Mouse (Mus musculus) ovary, adult 18-20 months (tissue): ENCODE results near the gene Csrp1.

Source experiments
- DNase-seq: peaks from one replicate; pipeline ENCODE4 v3.0.0; 2022; ENCODE audit warnings: low spot score, mixed read lengths

Gene Csrp1

GRCm38 (mm10) chr1:135771573-135771970 is 51.7 kb downstream of the Csrp1 start:
- DNase-seq = no peak

- no peak for DNase-seq
Observed at GRCm38 (mm10) chr1:135776596-135776995, 56.7 kb downstream of the Csrp1 start.

GRCm38 (mm10) chr1:135777046-135777445 is 57.2 kb downstream of the Csrp1 start:
- DNase-seq = no peak

- DNase-seq = peak; percentile 58
Observed at GRCm38 (mm10) chr1:135778780-135779535, 59.1 kb downstream of the Csrp1 start, which contains the start of gene Tnni1. Gene Tnni1, plus strand, starts transcription at chr1:135779434.

- DNase-seq = no peak
Observed at GRCm38 (mm10) chr1:135780649-135781048, 60.8 kb downstream of the Csrp1 start.

- peak; percentile 34 for DNase-seq
Observed at GRCm38 (mm10) chr1:135781220-135781619, 61.4 kb downstream of the Csrp1 start.

- DNase-seq = no peak
Observed at GRCm38 (mm10) chr1:135782816-135783215, 63.0 kb downstream of the Csrp1 start.

- DNase-seq = peak; percentile 34
Observed at GRCm38 (mm10) chr1:135787799-135788198, 67.9 kb downstream of the Csrp1 start.

GRCm38 (mm10) chr1:135788708-135789107 is 68.8 kb downstream of the Csrp1 start:
- no peak for DNase-seq

- DNase-seq = no peak
Observed at GRCm38 (mm10) chr1:135789815-135790214, 70.0 kb downstream of the Csrp1 start.

GRCm38 (mm10) chr1:135792143-135792939 is 72.5 kb downstream of the Csrp1 start:
- no peak for DNase-seq

- no peak for DNase-seq
Observed at GRCm38 (mm10) chr1:135793370-135794215, 73.7 kb downstream of the Csrp1 start.

GRCm38 (mm10) chr1:135794216-135795134 is 74.6 kb downstream of the Csrp1 start:
- DNase-seq = no peak

- DNase-seq = no peak
Observed at GRCm38 (mm10) chr1:135798492-135798891, 78.6 kb downstream of the Csrp1 start.

- no peak for DNase-seq
Observed at GRCm38 (mm10) chr1:135799109-135799627, 79.3 kb downstream of the Csrp1 start.

- no peak for DNase-seq
Observed at GRCm38 (mm10) chr1:135800192-135800950, 80.5 kb downstream of the Csrp1 start.
